Mouse (Mus musculus) kidney, embryonic 15.5 days (tissue): Measurements from ENCODE around the gene Rnf182. TPM values are rescaled to one million over a fixed set of nuclear protein-coding genes. Genes with fewer than 3 reads are reported as not detected.
A peak's percentile ranks its signal among the peaks of the same experiment; 100 is the strongest.

Experiments used
- ATAC-seq: fragments of 200-750 bp; cut with Nextera tagmentation; replicated peaks from 2 replicates; pipeline ENCODE4 v1.8.0; 2017; ENCODE audit warnings: moderate TSS enrichment; ENCODE audit not compliant: low FRiP score
- H3K27ac ChIP-seq: fragments of 300-500 bp; sonication (generic); 2 replicates; pipeline ENCODE4 v1.5.1; 2015; ENCODE audit warnings: mild to moderate bottlenecking, inconsistent platforms
- H3K27me3 ChIP-seq: fragments of 300-500 bp; sonication (generic); 2 replicates; pipeline ENCODE4 v1.6.1; 2015; ENCODE audit warnings: inconsistent platforms
- H3K36me3 ChIP-seq: fragments of 300-500 bp; sonication (generic); 2 replicates; pipeline ENCODE4 v1.6.1; 2015; ENCODE audit warnings: inconsistent platforms
- H3K4me1 ChIP-seq: fragments of 300-500 bp; sonication (generic); 2 replicates; pipeline ENCODE4 v1.6.1; 2015; ENCODE audit warnings: inconsistent platforms
- H3K4me2 ChIP-seq: fragments of 300-500 bp; sonication (generic); 2 replicates; pipeline ENCODE4 v1.6.1; 2015; ENCODE audit warnings: moderate library complexity, mild to moderate bottlenecking, inconsistent platforms
- H3K4me3 ChIP-seq: fragments of 300-500 bp; sonication (generic); replicated peaks from 2 replicates; pipeline ENCODE4 v1.5.1; 2015; ENCODE audit warnings: mild to moderate bottlenecking, inconsistent platforms
- H3K9ac ChIP-seq: fragments of 300-500 bp; sonication (generic); 2 replicates; pipeline ENCODE4 v1.6.1; 2015; ENCODE audit warnings: mild to moderate bottlenecking, inconsistent platforms
- H3K9me3 ChIP-seq: fragments of 300-500 bp; sonication (generic); replicated peaks from 2 replicates; pipeline ENCODE4 v1.6.1; 2016; ENCODE audit warnings: inconsistent platforms
- WGBS: fragments of 180-500 bp; shearing (Covaris S2); methylation state at CpG from one replicate; pipeline ENCODE4 v1.1.7; 2015; ENCODE audit warnings: mixed read lengths; 5-methylcytosine and 5-hydroxymethylcytosine counted together
- polyA plus RNA-seq: library from polyadenylated mRNA; unstranded; fragments of >200 nt; fragmentation: Nextera tagmentation; extraction: Ambion mirVana; gene quantifications from 2 replicates; pipeline ENCODE4 v1.2.1, GENCODE M21; 2015

The Rnf182 gene
- polyA plus RNA-seq, 1 experiment from 2014 or later = 1.3 TPM

- no peak overlapping the region for H3K4me3 ChIP-seq
- H3K4me1 ChIP-seq = no peaks in the 10 kb centered on the region
- no peaks in the 10 kb centered on the region; the same call in 1 of the 2 replicates for H3K27me3 ChIP-seq
- WGBS = 92% methylated on average over 4 of the region's 4 CpGs
- H3K9ac ChIP-seq = no peak overlapping the region
- no peaks in the 10 kb centered on the region for H3K36me3 ChIP-seq
- no peak overlapping the region for H3K4me2 ChIP-seq
- no peak overlapping the region for H3K27ac ChIP-seq
- ATAC-seq = no peak
- H3K9me3 ChIP-seq = no peaks in the 10 kb centered on the region
Measured at GRCm38 (mm10) chr13:43663225-43663624, 47.7 kb downstream of the Rnf182 start.

DNA sequence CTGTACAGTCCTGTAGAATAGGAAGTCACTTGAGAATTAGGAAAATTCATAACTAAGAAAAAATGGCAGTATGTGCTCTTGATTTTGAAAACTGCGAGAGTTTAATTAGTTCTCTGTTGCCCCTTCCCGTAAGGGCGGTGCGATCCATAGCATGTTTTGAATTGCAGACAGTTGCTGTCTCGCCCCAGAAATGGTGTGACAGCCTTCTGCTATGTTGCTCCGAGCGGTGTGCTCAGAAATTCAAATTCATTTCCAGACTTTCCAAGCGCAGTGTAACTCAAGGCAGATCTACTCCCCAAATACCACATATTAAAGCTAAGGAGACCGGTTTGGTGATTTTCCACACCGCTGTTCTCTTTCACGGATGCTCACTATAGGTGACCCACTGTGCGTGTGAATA is 50.6 kb downstream of the Rnf182 start:
- WGBS = 92% methylated on average over 12 of the region's 12 CpGs
- Histone ChIP-seq H3K36me3 (no peaks in the 10 kb centered on the region), H3K4me2 (no peak overlapping the region), H3K27me3 (no peaks in the 10 kb centered on the region; the same call in 1 of the 2 replicates), H3K9ac (no peak overlapping the region), H3K4me1 (no peaks in the 10 kb centered on the region), H3K27ac (no peak overlapping the region), H3K9me3 (no peaks in the 10 kb centered on the region), H3K4me3 (no peak overlapping the region)
- no peak for ATAC-seq

GRCm38 (mm10) chr13:43666920-43667319 is 51.4 kb downstream of the Rnf182 start:
- 71% methylated on average over 6 of the region's 6 CpGs for WGBS
- no peaks in the 10 kb centered on the region for H3K4me1 ChIP-seq
- ATAC-seq = no peak
- H3K4me2 ChIP-seq = no peak overlapping the region
- H3K9me3 ChIP-seq = no peaks in the 10 kb centered on the region
- no peaks in the 10 kb centered on the region; the same call in 1 of the 2 replicates for H3K27me3 ChIP-seq
- no peaks in the 10 kb centered on the region for H3K36me3 ChIP-seq
- no peak overlapping the region for H3K27ac ChIP-seq
- H3K9ac ChIP-seq = no peak overlapping the region
- no peak overlapping the region for H3K4me3 ChIP-seq

- H3K27me3 ChIP-seq = no peaks in the 10 kb centered on the region
- H3K4me1 ChIP-seq = no peaks in the 10 kb centered on the region
- no peak for ATAC-seq
- 81% methylated on average over 8 of the region's 8 CpGs for WGBS
- no peaks in the 10 kb centered on the region for H3K36me3 ChIP-seq
- H3K9ac ChIP-seq = no peak overlapping the region
- no peaks in the 10 kb centered on the region for H3K9me3 ChIP-seq
- no peak overlapping the region for H3K4me2 ChIP-seq
- no peak overlapping the region for H3K4me3 ChIP-seq
- H3K27ac ChIP-seq = no peak overlapping the region
Measured at GRCm38 (mm10) chr13:43677159-43677882, 61.8 kb downstream of the Rnf182 start.

- no peak for ATAC-seq
- Histone ChIP-seq H3K4me3 (no peak overlapping the region), H3K4me2 (no peak overlapping the region), H3K4me1 (no peaks in the 10 kb centered on the region), H3K36me3 (no peaks in the 10 kb centered on the region), H3K9ac (no peak overlapping the region), H3K27ac (no peak overlapping the region), H3K9me3 (no peaks in the 10 kb centered on the region), H3K27me3 (no peaks in the 10 kb centered on the region)
- 72% methylated on average over 5 of the region's 5 CpGs for WGBS
Measured at GRCm38 (mm10) chr13:43677883-43678244, 62.4 kb downstream of the Rnf182 start.

- Histone ChIP-seq H3K4me1 (peaks cover 15% of the 10 kb centered on the region), H3K4me2 (peak overlapping the region; percentile 19), H3K36me3 (no peaks in the 10 kb centered on the region), H3K27me3 (no peaks in the 10 kb centered on the region), H3K4me3 (no peak overlapping the region), H3K9ac (no peak overlapping the region), H3K27ac (peak overlapping the region; percentile 55), H3K9me3 (no peaks in the 10 kb centered on the region)
- ATAC-seq = peak; percentile 92
- 31% methylated on average over 8 of the region's 8 CpGs for WGBS
Measured at GRCm38 (mm10) chr13:43684499-43684994, 69.0 kb downstream of the Rnf182 start.

DNA sequence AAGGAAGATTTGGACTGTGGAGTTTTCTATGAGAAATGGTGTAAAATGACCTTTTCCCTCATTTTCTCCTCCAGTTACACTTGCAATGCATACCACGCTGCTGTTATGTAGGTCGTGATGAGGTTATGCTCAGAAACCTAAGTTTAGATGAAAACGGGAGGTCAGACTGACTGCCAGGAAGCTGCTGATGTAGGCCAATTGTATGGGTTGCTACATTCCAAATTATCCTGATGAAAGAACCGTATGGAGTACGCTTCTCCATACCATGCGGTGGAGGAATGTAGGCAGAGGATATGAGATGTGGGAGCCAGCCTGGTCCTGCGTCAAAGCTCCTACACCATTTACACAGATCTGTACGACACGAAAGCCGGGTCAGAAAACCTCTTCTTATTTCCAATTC is 72.6 kb downstream of the Rnf182 start:
- no peak overlapping the region for H3K4me2 ChIP-seq
- H3K27me3 ChIP-seq = no peaks in the 10 kb centered on the region
- no peak for ATAC-seq
- H3K9ac ChIP-seq = no peak overlapping the region
- no peak overlapping the region for H3K4me3 ChIP-seq
- no peaks in the 10 kb centered on the region for H3K36me3 ChIP-seq
- H3K4me1 ChIP-seq = peaks cover 20% of the 10 kb centered on the region
- H3K27ac ChIP-seq = no peak overlapping the region
- WGBS = 85% methylated on average over 10 of the region's 10 CpGs
- no peaks in the 10 kb centered on the region for H3K9me3 ChIP-seq

GRCm38 (mm10) chr13:43691755-43692154 is 76.2 kb downstream of the Rnf182 start:
- H3K27ac ChIP-seq = no peak overlapping the region
- no peaks in the 10 kb centered on the region for H3K9me3 ChIP-seq
- no peak overlapping the region for H3K4me2 ChIP-seq
- H3K4me1 ChIP-seq = peaks cover 5% of the 10 kb centered on the region; the same call in 1 of the 2 replicates
- no peak for ATAC-seq
- no peaks in the 10 kb centered on the region for H3K27me3 ChIP-seq
- no peak overlapping the region for H3K4me3 ChIP-seq
- no peaks in the 10 kb centered on the region for H3K36me3 ChIP-seq
- no peak overlapping the region for H3K9ac ChIP-seq
- 62% methylated on average over 3 of the region's 3 CpGs for WGBS

- no peak overlapping the region for H3K9ac ChIP-seq
- 0 out of 2 replicates have a peak, but pooled peaks cover 3% of the 10 kb centered on the region for H3K27me3 ChIP-seq
- H3K36me3 ChIP-seq = no peaks in the 10 kb centered on the region
- no peak overlapping the region for H3K27ac ChIP-seq
- peaks cover 18% of the 10 kb centered on the region for H3K4me1 ChIP-seq
- no peaks in the 10 kb centered on the region for H3K9me3 ChIP-seq
- H3K4me3 ChIP-seq = no peak overlapping the region
- ATAC-seq = no peak
- H3K4me2 ChIP-seq = no peak overlapping the region
Measured at GRCm38 (mm10) chr13:43695521-43695920, 80.0 kb downstream of the Rnf182 start.

DNA sequence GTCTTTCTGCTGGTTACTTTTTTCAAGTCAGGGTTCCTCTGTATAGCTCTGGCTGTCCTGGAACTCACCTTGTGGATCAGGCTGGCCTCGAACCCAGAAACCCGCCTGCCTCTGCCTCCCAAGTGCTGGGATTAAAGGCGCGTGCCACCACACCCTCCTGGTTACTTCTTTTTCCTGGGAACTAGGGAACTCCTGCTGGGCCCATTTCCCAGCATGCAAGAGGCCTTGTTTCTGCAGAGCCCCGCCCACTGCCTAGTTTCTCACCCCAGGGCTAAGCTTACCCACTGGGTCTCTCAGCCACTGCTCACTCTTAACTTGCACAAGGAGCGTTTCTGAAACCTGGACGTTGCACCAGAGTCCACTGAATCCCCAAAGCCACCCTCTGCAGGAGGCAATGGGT is 80.5 kb downstream of the Rnf182 start:
- peaks cover 17% of the 10 kb centered on the region for H3K4me1 ChIP-seq
- no peak for ATAC-seq
- WGBS = 87% methylated on average over 7 of the region's 7 CpGs

GRCm38 (mm10) chr13:43698506-43698905 is 83.0 kb downstream of the Rnf182 start:
- H3K4me3 ChIP-seq = no peak overlapping the region
- H3K9ac ChIP-seq = no peak overlapping the region
- 30% methylated on average over 7 of the region's 7 CpGs for WGBS
- H3K27ac ChIP-seq = no peak overlapping the region
- H3K27me3 ChIP-seq = 0 out of 2 replicates have a peak, but pooled peaks cover 3% of the 10 kb centered on the region
- no peaks in the 10 kb centered on the region for H3K36me3 ChIP-seq
- H3K9me3 ChIP-seq = no peaks in the 10 kb centered on the region
- H3K4me1 ChIP-seq = peaks cover 24% of the 10 kb centered on the region
- no peak overlapping the region for H3K4me2 ChIP-seq
- ATAC-seq = no peak

More for the DNA sequence above, 80.5 kb downstream of the Rnf182 start:
- Histone ChIP-seq H3K4me3 (no peak overlapping the region), H3K9ac (no peak overlapping the region), H3K27me3 (0 out of 2 replicates have a peak, but pooled peaks cover 3% of the 10 kb centered on the region), H3K4me2 (no peak overlapping the region), H3K36me3 (no peaks in the 10 kb centered on the region), H3K9me3 (no peaks in the 10 kb centered on the region), H3K27ac (no peak overlapping the region)

- Histone ChIP-seq H3K9me3 (no peaks in the 10 kb centered on the region), H3K4me3 (no peak overlapping the region), H3K27me3 (0 out of 2 replicates have a peak, but pooled peaks cover 8% of the 10 kb centered on the region), H3K9ac (no peak overlapping the region), H3K27ac (peak overlapping the region; percentile 7; the same call in 1 of the 2 replicates), H3K4me2 (no peak overlapping the region), H3K36me3 (no peaks in the 10 kb centered on the region), H3K4me1 (peaks cover 27% of the 10 kb centered on the region)
- ATAC-seq = peak; percentile 76
- WGBS = 16% methylated on average over 7 of the region's 7 CpGs
Measured at GRCm38 (mm10) chr13:43703471-43703870, 88.0 kb downstream of the Rnf182 start.
